Mouse (Mus musculus) neural tube, embryonic 13.5 days (tissue): ENCODE results near the gene Acer2. TPM values are rescaled to one million over a fixed set of nuclear protein-coding genes. Genes with fewer than 3 reads are reported as not detected.
A peak's percentile ranks its signal among the peaks of the same experiment; 100 is the strongest.

Experiments used
- ATAC-seq: fragments of 200-750 bp; cut with Nextera tagmentation; 2 replicates; pipeline ENCODE4 v1.8.0; 2017; ENCODE audit warnings: low read depth, mild to moderate bottlenecking, moderate TSS enrichment, moderate library complexity
- H3K27ac ChIP-seq: fragments of 300-500 bp; sonication (generic); replicated peaks from 2 replicates; pipeline ENCODE4 v1.5.1; 2015; ENCODE audit warnings: moderate library complexity, mild to moderate bottlenecking, inconsistent platforms
- H3K27me3 ChIP-seq: fragments of 300-500 bp; sonication (generic); 2 replicates; pipeline ENCODE4 v1.6.1; 2015; ENCODE audit warnings: mild to moderate bottlenecking, inconsistent platforms
- H3K36me3 ChIP-seq: fragments of 300-500 bp; sonication (generic); 2 replicates; pipeline ENCODE4 v1.6.1; 2015; ENCODE audit warnings: mild to moderate bottlenecking, inconsistent platforms
- H3K4me1 ChIP-seq: fragments of 300-500 bp; sonication (generic); replicated peaks from 2 replicates; pipeline ENCODE4 v1.6.1; 2015; ENCODE audit warnings: inconsistent platforms
- H3K4me2 ChIP-seq: fragments of 300-500 bp; sonication (generic); 2 replicates; pipeline ENCODE4 v1.6.1; 2015; ENCODE audit warnings: inconsistent platforms, mild to moderate bottlenecking, moderate library complexity
- H3K4me3 ChIP-seq: fragments of 300-500 bp; sonication (generic); 2 replicates; pipeline ENCODE4 v1.5.1; 2015; ENCODE audit warnings: mild to moderate bottlenecking, inconsistent platforms
- H3K9ac ChIP-seq: fragments of 300-500 bp; sonication (generic); 2 replicates; pipeline ENCODE4 v1.6.1; 2015; ENCODE audit warnings: moderate library complexity, mild to moderate bottlenecking, inconsistent platforms
- H3K9me3 ChIP-seq: fragments of 300-500 bp; sonication (generic); 2 replicates; pipeline ENCODE4 v1.6.1; 2016; ENCODE audit warnings: inconsistent platforms
- WGBS: fragments of 180-500 bp; shearing (Covaris S2); methylation state at CpG from one replicate; pipeline ENCODE4 v1.1.7; 2015; 5-methylcytosine and 5-hydroxymethylcytosine counted together
- polyA plus RNA-seq: library from polyadenylated mRNA; unstranded; fragments of >200 nt; fragmentation: Nextera tagmentation; extraction: Ambion mirVana; gene quantifications from 2 replicates; pipeline ENCODE4 v1.2.1, GENCODE M21; 2015

The Acer2 gene
- polyA plus RNA-seq, 1 experiment from 2014 or later = 20.0 TPM

- H3K4me2 ChIP-seq = no peak overlapping the region
- H3K4me3 ChIP-seq = no peak overlapping the region
- H3K27ac ChIP-seq = no peak overlapping the region
- peaks cover 5% of the 10 kb centered on the region for H3K4me1 ChIP-seq
- 66% methylated on average over 6 of the region's 6 CpGs for WGBS
- H3K9ac ChIP-seq = no peak overlapping the region
- H3K9me3 ChIP-seq = no peaks in the 10 kb centered on the region
- H3K27me3 ChIP-seq = no peaks in the 10 kb centered on the region
- ATAC-seq = no peak
- H3K36me3 ChIP-seq = no peaks in the 10 kb centered on the region
Measured at GRCm38 (mm10) chr4:86902351-86902750, 28.2 kb downstream of the Acer2 start.

GRCm38 (mm10) chr4:86904969-86905368 is 30.8 kb downstream of the Acer2 start:
- 37% methylated on average over 3 of the region's 3 CpGs for WGBS
- ATAC-seq = no peak

GRCm38 (mm10) chr4:86905869-86906268 is 31.7 kb downstream of the Acer2 start:
- Histone ChIP-seq H3K9ac (no peak overlapping the region), H3K27ac (no peak overlapping the region), H3K4me2 (no peak overlapping the region), H3K36me3 (no peaks in the 10 kb centered on the region), H3K27me3 (no peaks in the 10 kb centered on the region), H3K9me3 (peaks cover 5% of the 10 kb centered on the region; the same call in 1 of the 2 replicates), H3K4me3 (no peak overlapping the region), H3K4me1 (no peaks in the 10 kb centered on the region)
- no peak for ATAC-seq
- 76% methylated on average over 1 of the region's 1 CpGs for WGBS

More at GRCm38 (mm10) chr4:86904969-86905368, 30.8 kb downstream of the Acer2 start:
- Histone ChIP-seq H3K27me3 (no peaks in the 10 kb centered on the region), H3K36me3 (no peaks in the 10 kb centered on the region), H3K4me2 (no peak overlapping the region), H3K9me3 (peaks cover 5% of the 10 kb centered on the region; the same call in 1 of the 2 replicates), H3K9ac (no peak overlapping the region), H3K4me3 (no peak overlapping the region), H3K4me1 (no peaks in the 10 kb centered on the region), H3K27ac (no peak overlapping the region)

- H3K36me3 ChIP-seq = no peaks in the 10 kb centered on the region
- no peak overlapping the region for H3K9ac ChIP-seq
- no peaks in the 10 kb centered on the region for H3K27me3 ChIP-seq
- no peak for ATAC-seq
- H3K27ac ChIP-seq = no peak overlapping the region
- 19% methylated on average over 18 of the region's 18 CpGs for WGBS
- H3K4me2 ChIP-seq = 0 out of 2 replicates have a peak overlapping the region, but pooled peaks have one; percentile 25
- H3K4me3 ChIP-seq = no peak overlapping the region
- peaks cover 8% of the 10 kb centered on the region for H3K9me3 ChIP-seq
- H3K4me1 ChIP-seq = peaks cover 7% of the 10 kb centered on the region
Measured at GRCm38 (mm10) chr4:86911576-86912341, 37.6 kb downstream of the Acer2 start.

GRCm38 (mm10) chr4:86912757-86913156 is 38.6 kb downstream of the Acer2 start:
- H3K27me3 ChIP-seq = no peaks in the 10 kb centered on the region
- no peak overlapping the region for H3K9ac ChIP-seq
- no peak overlapping the region for H3K4me2 ChIP-seq
- H3K27ac ChIP-seq = no peak overlapping the region
- H3K9me3 ChIP-seq = peaks cover 8% of the 10 kb centered on the region
- no peak for ATAC-seq
- peaks cover 7% of the 10 kb centered on the region for H3K4me1 ChIP-seq
- no peak overlapping the region for H3K4me3 ChIP-seq
- no peaks in the 10 kb centered on the region for H3K36me3 ChIP-seq
- 82% methylated on average over 7 of the region's 7 CpGs for WGBS

GRCm38 (mm10) chr4:86916062-86916461 is 41.9 kb downstream of the Acer2 start:
- ATAC-seq = no peak
- H3K4me2 ChIP-seq = no peak overlapping the region
- peaks cover 7% of the 10 kb centered on the region for H3K4me1 ChIP-seq
- H3K9ac ChIP-seq = no peak overlapping the region
- peaks cover 3% of the 10 kb centered on the region; the same call in 1 of the 2 replicates for H3K9me3 ChIP-seq
- WGBS = 68% methylated on average over 1 of the region's 1 CpGs
- H3K27me3 ChIP-seq = no peaks in the 10 kb centered on the region
- H3K4me3 ChIP-seq = no peak overlapping the region
- H3K36me3 ChIP-seq = no peaks in the 10 kb centered on the region
- H3K27ac ChIP-seq = no peak overlapping the region

GRCm38 (mm10) chr4:86923476-86924055 is 49.4 kb downstream of the Acer2 start:
- H3K9me3 ChIP-seq = no peaks in the 10 kb centered on the region
- no peak overlapping the region for H3K9ac ChIP-seq
- WGBS = 69% methylated on average over 3 of the region's 3 CpGs
- no peak for ATAC-seq
- no peaks in the 10 kb centered on the region for H3K36me3 ChIP-seq
- H3K4me1 ChIP-seq = peaks cover 3% of the 10 kb centered on the region; the same call in 1 of the 2 replicates
- no peak overlapping the region for H3K27ac ChIP-seq
- H3K4me3 ChIP-seq = no peak overlapping the region
- H3K27me3 ChIP-seq = no peaks in the 10 kb centered on the region
- no peak overlapping the region for H3K4me2 ChIP-seq

GRCm38 (mm10) chr4:86924804-86925458 is 50.7 kb downstream of the Acer2 start:
- Histone ChIP-seq H3K9ac (peak overlapping the region; percentile 43; the same call in 1 of the 2 replicates), H3K4me3 (no peak overlapping the region), H3K27me3 (0 out of 2 replicates have a peak, but pooled peaks cover 3% of the 10 kb centered on the region), H3K36me3 (no peaks in the 10 kb centered on the region), H3K9me3 (no peaks in the 10 kb centered on the region), H3K4me1 (peaks cover 3% of the 10 kb centered on the region; the same call in 1 of the 2 replicates), H3K27ac (0 out of 2 replicates have a peak overlapping the region, but pooled peaks have one; percentile 38), H3K4me2 (no peak overlapping the region)
- 9% methylated on average over 9 of the region's 9 CpGs for WGBS
- peak; percentile 52; the same call in 1 of the 2 replicates for ATAC-seq

- H3K36me3 ChIP-seq = no peaks in the 10 kb centered on the region
- no peak for ATAC-seq
- 89% methylated on average over 3 of the region's 3 CpGs for WGBS
- no peak overlapping the region for H3K27ac ChIP-seq
- H3K9ac ChIP-seq = no peak overlapping the region
- H3K9me3 ChIP-seq = no peaks in the 10 kb centered on the region
- H3K4me3 ChIP-seq = no peak overlapping the region
- H3K4me2 ChIP-seq = no peak overlapping the region
- H3K27me3 ChIP-seq = 0 out of 2 replicates have a peak, but pooled peaks cover 3% of the 10 kb centered on the region
- peaks cover 11% of the 10 kb centered on the region; the same call in 1 of the 2 replicates for H3K4me1 ChIP-seq
Measured at GRCm38 (mm10) chr4:86926997-86927396, 52.8 kb downstream of the Acer2 start.

GRCm38 (mm10) chr4:86930101-86930635 is 56.0 kb downstream of the Acer2 start:
- peak; percentile 32; the same call in 1 of the 2 replicates for ATAC-seq
- H3K36me3 ChIP-seq = peaks cover 11% of the 10 kb centered on the region
- WGBS = 90% methylated on average over 7 of the region's 7 CpGs

GRCm38 (mm10) chr4:86930636-86931456 is 56.6 kb downstream of the Acer2 start:
- Histone ChIP-seq H3K9ac (peak overlapping the region; percentile 73), H3K4me3 (peak overlapping the region; percentile 49), H3K4me1 (peaks cover 8% of the 10 kb centered on the region; the same call in 1 of the 2 replicates), H3K27ac (peak overlapping the region; percentile 71), H3K9me3 (no peaks in the 10 kb centered on the region), H3K27me3 (0 out of 2 replicates have a peak, but pooled peaks cover 3% of the 10 kb centered on the region), H3K4me2 (peak overlapping the region; percentile 61), H3K36me3 (peaks cover 11% of the 10 kb centered on the region)
- peak; percentile 77 for ATAC-seq
- 7% methylated on average over 33 of the region's 33 CpGs for WGBS

More at GRCm38 (mm10) chr4:86930101-86930635, 56.0 kb downstream of the Acer2 start:
- peak overlapping the region; percentile 49 for H3K4me3 ChIP-seq
- H3K9ac ChIP-seq = no peak overlapping the region
- 0 out of 2 replicates have a peak, but pooled peaks cover 3% of the 10 kb centered on the region for H3K27me3 ChIP-seq
- H3K4me1 ChIP-seq = peaks cover 8% of the 10 kb centered on the region; the same call in 1 of the 2 replicates
- no peaks in the 10 kb centered on the region for H3K9me3 ChIP-seq
- H3K27ac ChIP-seq = no peak overlapping the region; the same call in 1 of the 2 replicates
- H3K4me2 ChIP-seq = peak overlapping the region; percentile 61
